Mouse (Mus musculus) myocyte (in vitro differentiated cells): ENCODE results near the gene St8sia1.

ENCODE experiments used
- POLR2A ChIP-seq: IDR thresholded peaks from one replicate; pipeline ENCODE4 v1.6.1; 2011; ENCODE audit warnings: low read depth, mild to moderate bottlenecking, control low read depth, moderate library complexity; ENCODE audit not compliant: insufficient read length
- POLR2AphosphoS2 ChIP-seq: IDR thresholded peaks from one replicate; pipeline ENCODE4 v1.6.1; 2011; ENCODE audit warnings: low read depth, control low read depth; ENCODE audit not compliant: insufficient read length
- SRF ChIP-seq: IDR thresholded peaks from one replicate; pipeline ENCODE4 v1.6.1; 2011; ENCODE audit warnings: low read depth; ENCODE audit not compliant: control insufficient read depth, insufficient read length
- USF1 ChIP-seq: IDR thresholded peaks from one replicate; pipeline ENCODE4 v1.6.1; 2011; ENCODE audit warnings: low read depth, mild to moderate bottlenecking, control low read depth, moderate library complexity

DNA sequence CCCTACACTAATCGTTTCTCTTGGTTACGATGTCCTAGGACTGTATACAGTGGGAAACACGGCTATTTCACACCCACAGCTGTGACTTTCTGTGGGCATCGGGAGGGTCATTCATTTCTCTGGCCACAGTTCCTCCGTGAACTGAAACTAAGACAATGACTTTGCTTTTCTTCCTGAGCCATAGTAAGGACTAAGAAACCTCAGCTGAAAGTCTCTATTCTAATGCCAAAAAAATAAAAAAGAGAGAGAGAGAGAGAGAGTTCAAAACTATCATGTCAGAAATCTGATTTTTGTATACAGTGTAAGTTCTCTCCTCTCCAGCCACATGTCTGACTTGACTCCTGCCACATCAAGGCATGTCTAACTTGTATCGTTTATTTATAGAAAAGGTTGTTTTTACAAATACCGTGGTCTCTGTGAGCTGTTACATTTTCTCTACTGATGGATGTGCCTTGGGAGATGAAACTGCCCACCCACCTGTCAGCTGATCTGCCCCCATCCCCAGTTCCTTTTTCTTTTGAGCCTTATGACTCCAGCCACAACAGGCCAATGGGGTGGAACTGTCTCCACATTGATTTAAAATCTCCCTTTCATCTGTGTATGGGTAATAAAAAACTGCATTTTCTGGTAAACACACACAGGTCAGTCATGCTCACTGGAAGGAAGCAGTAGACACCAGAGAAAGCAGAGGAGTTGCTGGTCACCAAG lies 94.4 kb downstream of the St8sia1 start:
- no peak for TF ChIP-seq POLR2A
- no peak for TF ChIP-seq POLR2AphosphoS2
- TF ChIP-seq SRF, result no peak
- TF ChIP-seq USF1, result no peak
